Mouse (Mus musculus) embryonic facial prominence, embryonic 13.5 days (tissue): ENCODE results near the gene Kmo. TPM values are rescaled to one million over a fixed set of nuclear protein-coding genes. Genes with fewer than 3 reads are reported as not detected.

Experiments
- ATAC-seq: fragments of 200-750 bp; cut with Nextera tagmentation; 2 replicates; pipeline ENCODE4 v1.8.0; 2017; ENCODE audit warnings: low read depth; ENCODE audit not compliant: insufficient number of reproducible peaks, insufficient read depth, low FRiP score, low TSS enrichment
- H3K27ac ChIP-seq: fragments of 300-500 bp; sonication (generic); 2 replicates; pipeline ENCODE4 v1.5.1; 2015; ENCODE audit warnings: moderate library complexity, mild to moderate bottlenecking, inconsistent platforms
- H3K27me3 ChIP-seq: fragments of 300-500 bp; sonication (generic); 2 replicates; pipeline ENCODE4 v1.6.1; 2015; ENCODE audit warnings: mild to moderate bottlenecking, inconsistent platforms
- H3K36me3 ChIP-seq: fragments of 300-500 bp; sonication (generic); 2 replicates; pipeline ENCODE4 v1.6.1; 2015; ENCODE audit warnings: mild to moderate bottlenecking, inconsistent platforms
- H3K4me1 ChIP-seq: fragments of 300-500 bp; sonication (generic); 2 replicates; pipeline ENCODE4 v1.6.1; 2015; ENCODE audit warnings: inconsistent platforms
- H3K4me2 ChIP-seq: fragments of 300-500 bp; sonication (generic); 2 replicates; pipeline ENCODE4 v1.6.1; 2015; ENCODE audit warnings: moderate library complexity, mild to moderate bottlenecking, inconsistent platforms
- H3K4me3 ChIP-seq: fragments of 300-500 bp; sonication (generic); 2 replicates; pipeline ENCODE4 v1.5.1; 2015; ENCODE audit warnings: mild to moderate bottlenecking, inconsistent platforms
- H3K9ac ChIP-seq: fragments of 300-500 bp; sonication (generic); 2 replicates; pipeline ENCODE4 v1.6.1; 2015; ENCODE audit warnings: mild to moderate bottlenecking, inconsistent platforms
- H3K9me3 ChIP-seq: fragments of 300-500 bp; sonication (generic); 2 replicates; pipeline ENCODE4 v1.6.1; 2016; ENCODE audit warnings: inconsistent platforms
- WGBS: fragments of 180-500 bp; shearing (Covaris S2); methylation state at CpG from one replicate; pipeline ENCODE4 v1.1.7; 2015; ENCODE audit warnings: mixed read lengths; 5-methylcytosine and 5-hydroxymethylcytosine counted together
- polyA plus RNA-seq: library from polyadenylated mRNA; unstranded; fragments of >200 nt; fragmentation: Nextera tagmentation; extraction: Ambion mirVana; gene quantifications from 2 replicates; pipeline ENCODE4 v1.2.1, GENCODE M21; 2015

Kmo gene
- polyA plus RNA-seq, 1 experiment from 2014 or later, result 0.21 TPM

DNA sequence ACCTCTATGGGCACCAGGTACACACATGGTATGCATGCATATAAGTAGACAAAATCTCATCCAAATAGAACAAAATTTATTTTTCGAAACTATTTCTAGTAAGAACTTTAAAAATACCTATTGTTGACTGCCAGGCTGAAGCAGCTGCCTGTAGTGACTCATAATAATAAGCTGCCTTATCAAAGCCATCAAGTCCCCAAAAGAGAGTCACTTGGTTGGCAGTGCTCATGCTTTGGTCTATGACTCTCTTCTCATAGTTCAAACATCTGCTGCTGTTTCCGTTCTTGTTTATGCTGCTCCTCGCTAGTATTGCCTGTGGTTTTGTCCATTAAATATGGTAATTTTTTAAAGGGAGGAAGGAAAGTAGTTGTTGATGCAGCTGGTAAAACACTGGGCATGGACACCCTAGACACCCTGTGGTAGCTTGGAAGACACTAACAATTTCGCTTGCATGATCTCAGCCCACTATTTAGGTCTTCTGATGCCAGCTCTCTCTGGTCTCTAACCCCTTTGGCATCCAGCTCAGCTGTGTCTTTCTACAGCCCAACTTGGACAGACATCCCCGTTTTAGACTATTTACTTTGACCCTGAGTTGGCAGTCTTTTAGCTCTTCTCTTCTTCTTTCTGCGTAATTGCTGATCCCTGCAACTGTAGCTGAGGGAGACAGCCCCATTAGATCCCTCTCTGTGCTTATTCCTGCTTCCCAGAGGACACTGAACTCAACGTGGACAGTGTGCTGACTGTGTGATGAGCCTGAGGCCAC is 53.6 kb downstream of the Kmo start:
- Histone ChIP-seq H3K4me1 (peaks cover 2% of the 10 kb centered on the region; the same call in 1 of the 2 replicates), H3K9ac (no peak overlapping the region), H3K36me3 (no peaks in the 10 kb centered on the region), H3K9me3 (no peaks in the 10 kb centered on the region), H3K4me3 (no peak overlapping the region), H3K27ac (no peak overlapping the region), H3K4me2 (no peak overlapping the region), H3K27me3 (no peaks in the 10 kb centered on the region)
- WGBS, result 75% methylated on average over 7 of the region's 7 CpGs
- ATAC-seq, result no peak

GRCm38 (mm10) chr1:175675116-175675515 is 54.9 kb downstream of the Kmo start:
- Histone ChIP-seq H3K9ac (no peak overlapping the region), H3K36me3 (no peaks in the 10 kb centered on the region), H3K27me3 (no peaks in the 10 kb centered on the region), H3K4me3 (no peak overlapping the region), H3K27ac (no peak overlapping the region), H3K4me2 (no peak overlapping the region), H3K4me1 (no peaks in the 10 kb centered on the region), H3K9me3 (no peaks in the 10 kb centered on the region)
- 88% methylated on average over 6 of the region's 6 CpGs for WGBS
- no peak for ATAC-seq

DNA sequence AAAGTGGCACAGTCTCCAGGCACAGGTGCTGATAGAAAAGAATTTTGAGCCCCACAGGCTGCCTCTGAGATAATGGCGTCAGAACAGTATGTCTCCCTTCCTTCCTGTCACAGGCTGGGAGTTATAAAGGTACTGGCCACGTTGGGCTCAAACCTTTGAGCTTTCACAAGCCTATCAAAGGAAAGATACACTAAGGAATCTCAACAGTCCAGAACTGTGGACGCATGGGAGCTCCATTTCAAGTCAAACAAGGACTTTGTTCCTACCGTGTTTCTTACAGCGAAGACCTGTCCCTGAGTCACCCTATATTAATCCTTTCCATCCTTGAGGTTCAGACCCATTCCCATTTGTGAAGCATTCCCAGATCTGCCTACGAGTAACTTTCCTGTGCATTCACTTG is 57.3 kb downstream of the Kmo start:
- Histone ChIP-seq H3K27me3 (no peaks in the 10 kb centered on the region), H3K9me3 (no peaks in the 10 kb centered on the region), H3K4me2 (no peak overlapping the region), H3K36me3 (no peaks in the 10 kb centered on the region), H3K4me1 (no peaks in the 10 kb centered on the region), H3K27ac (no peak overlapping the region), H3K9ac (no peak overlapping the region), H3K4me3 (no peak overlapping the region)
- WGBS, result 81% methylated on average over 6 of the region's 6 CpGs
- no peak for ATAC-seq

GRCm38 (mm10) chr1:175680995-175681394 is 60.8 kb downstream of the Kmo start:
- Histone ChIP-seq H3K27ac (no peak overlapping the region), H3K4me1 (no peaks in the 10 kb centered on the region), H3K36me3 (0 out of 2 replicates have a peak, but pooled peaks cover 4% of the 10 kb centered on the region), H3K9me3 (no peaks in the 10 kb centered on the region), H3K4me3 (no peak overlapping the region), H3K4me2 (no peak overlapping the region), H3K9ac (no peak overlapping the region), H3K27me3 (no peaks in the 10 kb centered on the region)
- no peak for ATAC-seq
- WGBS, result 79% methylated on average over 6 of the region's 6 CpGs

- Histone ChIP-seq H3K4me3 (peak overlapping the region; percentile 75), H3K9me3 (no peaks in the 10 kb centered on the region), H3K4me1 (peaks cover 20% of the 10 kb centered on the region), H3K27me3 (no peaks in the 10 kb centered on the region), H3K36me3 (peaks cover 15% of the 10 kb centered on the region), H3K9ac (peak overlapping the region; percentile 83), H3K4me2 (peak overlapping the region; percentile 88), H3K27ac (peak overlapping the region; percentile 84; the same call in 1 of the 2 replicates)
- under 1% methylated on average over 22 of the region's 22 CpGs for WGBS
- ATAC-seq, result no peak
These were observed 71.6 kb downstream of the Kmo start for GRCm38 (mm10) chr1:175691686-175692245.

- Histone ChIP-seq H3K27ac (peak within 1 kb of the TSS; percentile 84), H3K4me3 (peak within 1 kb of the TSS; percentile 75), H3K4me2 (peak within 1 kb of the TSS; percentile 88), H3K36me3 (peaks cover 8% of the 10 kb centered on the region), H3K4me1 (peaks cover 20% of the 10 kb centered on the region), H3K27me3 (no peaks in the 10 kb centered on the region), H3K9me3 (no peaks in the 10 kb centered on the region), H3K9ac (peak within 1 kb of the TSS; percentile 83)
- ATAC-seq, result peak; percentile 99
- under 1% methylated on average over 57 of the region's 73 CpGs for whole genome bisulfite sequencing
These were observed 72.2 kb downstream of the Kmo start, which contains the start of the genes Opn3 and Chml for GRCm38 (mm10) chr1:175692246-175692996. Gene Opn3, minus strand, starts transcription at chr1:175692776. Gene Chml, minus strand, starts transcription at chr1:175692901.

DNA sequence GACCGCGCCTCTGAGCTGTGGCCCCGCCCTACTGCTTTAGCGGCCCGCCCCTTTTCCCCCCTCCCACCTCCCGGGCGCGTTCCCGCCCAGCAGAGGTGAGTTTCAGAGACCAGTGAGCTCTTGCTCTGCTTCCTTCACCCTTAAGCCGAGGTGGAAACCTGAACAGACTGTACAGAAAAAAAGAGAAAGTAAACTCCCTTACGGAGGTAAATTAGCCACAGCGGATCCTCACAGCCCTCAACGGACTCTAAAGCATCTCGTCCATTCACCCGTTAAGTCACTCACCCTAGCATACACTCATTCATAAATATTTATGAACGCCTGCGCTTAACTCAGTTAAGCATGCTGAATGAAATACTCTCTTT is 72.8 kb downstream of the Kmo start:
- H3K27ac ChIP-seq, result no peak overlapping the region
- peaks cover 3% of the 10 kb centered on the region; the same call in 1 of the 2 replicates for H3K36me3 ChIP-seq
- peak overlapping the region; percentile 62 for H3K9ac ChIP-seq
- 2% methylated on average over 17 of the region's 17 CpGs for whole genome bisulfite sequencing
- peak overlapping the region; percentile 75 for H3K4me3 ChIP-seq
- H3K27me3 ChIP-seq, result no peaks in the 10 kb centered on the region
- ATAC-seq, result peak; percentile 43; the same call in 1 of the 2 replicates
- peaks cover 20% of the 10 kb centered on the region for H3K4me1 ChIP-seq
- peak overlapping the region; percentile 88 for H3K4me2 ChIP-seq
- H3K9me3 ChIP-seq, result no peaks in the 10 kb centered on the region

- Histone ChIP-seq H3K27ac (no peak overlapping the region), H3K9me3 (no peaks in the 10 kb centered on the region), H3K4me1 (peaks cover 20% of the 10 kb centered on the region), H3K4me3 (peak overlapping the region; percentile 75), H3K36me3 (no peaks in the 10 kb centered on the region), H3K9ac (peak overlapping the region; percentile 62; the same call in 1 of the 2 replicates), H3K27me3 (no peaks in the 10 kb centered on the region), H3K4me2 (peak overlapping the region; percentile 88)
- WGBS, result 51% methylated on average over 12 of the region's 12 CpGs
- no peak for ATAC-seq
These were observed 73.3 kb downstream of the Kmo start for GRCm38 (mm10) chr1:175693429-175693960.

GRCm38 (mm10) chr1:175698293-175698692 is 78.1 kb downstream of the Kmo start, which contains the start of gene Wdr64:
Gene Wdr64, plus strand, starts transcription at chr1:175698593.
- Histone ChIP-seq H3K4me3 (no peak within 1 kb of the TSS), H3K27me3 (no peaks in the 10 kb centered on the region), H3K9ac (no peak within 1 kb of the TSS), H3K4me2 (no peak within 1 kb of the TSS), H3K4me1 (no peaks in the 10 kb centered on the region), H3K36me3 (no peaks in the 10 kb centered on the region), H3K27ac (no peak within 1 kb of the TSS), H3K9me3 (no peaks in the 10 kb centered on the region)
- no peak for ATAC-seq
- 69% methylated on average over 1 of the region's 1 CpGs for WGBS

DNA sequence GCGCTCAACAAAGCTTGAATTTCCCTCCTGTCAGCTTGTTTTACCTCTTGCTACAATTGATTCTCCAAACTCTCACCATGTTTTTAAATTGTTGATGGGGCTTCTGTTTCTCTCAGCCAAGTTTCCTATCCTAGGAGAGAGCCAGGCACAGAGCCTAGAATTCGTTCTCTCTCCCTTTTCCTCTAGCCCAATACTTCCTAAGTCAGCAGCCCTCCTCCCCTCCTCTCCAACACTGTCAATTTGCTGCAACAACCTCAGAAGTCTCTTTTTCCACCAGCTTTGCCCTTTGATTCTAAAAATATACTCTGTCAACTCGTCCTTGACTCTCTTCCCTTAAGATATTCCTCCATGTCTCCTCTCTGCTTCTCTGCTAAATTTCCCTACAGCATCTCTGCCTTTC is 79.2 kb downstream of the Kmo start:
- Histone ChIP-seq H3K36me3 (no peaks in the 10 kb centered on the region), H3K27ac (no peak overlapping the region), H3K27me3 (no peaks in the 10 kb centered on the region), H3K9me3 (no peaks in the 10 kb centered on the region), H3K4me2 (no peak overlapping the region), H3K9ac (no peak overlapping the region), H3K4me3 (no peak overlapping the region), H3K4me1 (no peaks in the 10 kb centered on the region)
- WGBS, result 59% methylated on average over 3 of the region's 3 CpGs
- ATAC-seq, result no peak

- H3K4me3 ChIP-seq, result no peak overlapping the region
- no peaks in the 10 kb centered on the region for H3K27me3 ChIP-seq
- no peaks in the 10 kb centered on the region for H3K4me1 ChIP-seq
- H3K4me2 ChIP-seq, result no peak overlapping the region
- H3K9me3 ChIP-seq, result no peaks in the 10 kb centered on the region
- no peaks in the 10 kb centered on the region for H3K36me3 ChIP-seq
- H3K9ac ChIP-seq, result no peak overlapping the region
- no peak for ATAC-seq
- 22% methylated on average over 4 of the region's 4 CpGs for WGBS
- no peak overlapping the region for H3K27ac ChIP-seq
These were observed 79.6 kb downstream of the Kmo start for GRCm38 (mm10) chr1:175699796-175700195.
